8 mouse cellular contexts compared by ENCODE assay signal in the genomic region with DNA sequence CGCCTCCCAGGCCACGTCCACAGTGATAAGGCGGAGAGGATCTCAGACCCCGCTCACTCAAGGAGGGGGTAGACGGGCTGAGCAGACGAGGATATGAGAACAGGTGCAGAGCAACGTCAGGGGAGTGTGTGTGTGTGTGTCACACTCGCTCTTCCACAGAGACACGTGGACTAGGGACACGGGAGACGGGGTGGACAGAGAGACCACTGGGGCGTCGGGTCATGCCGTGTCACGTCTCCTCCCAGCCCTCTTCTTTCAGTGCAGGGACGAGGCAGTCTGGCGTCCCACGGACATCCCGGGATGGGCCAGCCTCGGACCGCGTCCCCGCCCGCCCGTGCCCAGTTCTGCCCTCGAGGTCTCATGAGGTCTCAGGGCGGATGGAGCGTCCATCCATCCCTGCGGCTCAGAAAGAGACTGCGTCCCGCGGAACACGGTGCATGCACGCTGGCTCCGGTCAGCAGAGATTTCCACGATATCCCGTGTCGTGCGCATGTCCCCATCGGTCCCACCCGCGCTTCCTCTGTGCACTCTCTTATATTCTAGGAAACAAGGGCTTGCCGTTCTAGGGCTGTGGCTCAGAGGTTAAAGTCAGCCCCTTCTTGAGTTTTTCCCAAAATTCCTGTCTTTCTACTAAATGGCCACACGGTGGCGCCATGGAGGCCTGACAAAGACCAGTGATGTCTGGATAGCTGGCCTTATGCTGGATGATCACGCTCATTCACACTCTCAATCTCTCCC. TPM values are rescaled to one million over a fixed set of nuclear protein-coding genes. Genes with fewer than 3 reads are reported as not detected.
DNase-seq lines count a peak whose midpoint lies in the region; ATAC-seq and TF ChIP-seq lines count a peak whose summit lies in the region.

No protein-coding gene starts in this region.

- peak overlapping the region; percentile 46 for H3K4me3 ChIP-seq in hindbrain, embryonic 15.5 days
- H3K4me3 ChIP-seq in left cerebral cortex, adult 2 months = peak overlapping the region; percentile 27; the same call in 1 of the 2 replicates
- peak overlapping the region; percentile 14; the same call in 1 of the 2 replicates for H3K4me3 ChIP-seq in small intestine, adult 2 months (ENCODE audit: low read depth, low read length)

- H3K9ac ChIP-seq in hindbrain, embryonic 15.5 days = peak overlapping the region; percentile 43

- 22% methylated on average over 45 of the region's 46 CpGs for WGBS in hindbrain, embryonic 15.5 days
- 23% methylated on average over 46 of the region's 46 CpGs for WGBS in small intestine, adult 2 months

- H3K4me1 ChIP-seq in hindbrain, embryonic 15.5 days (replicated peaks) = no peaks in the 10 kb centered on the region
- peaks cover 5% of the 10 kb centered on the region; the same call in 1 of the 2 replicates for H3K4me1 ChIP-seq in small intestine, adult 2 months (ENCODE audit: control insufficient read depth, insufficient read depth, insufficient read length, low read length)

- peak overlapping the region; percentile 75 for H3K4me2 ChIP-seq in hindbrain, embryonic 15.5 days

- no peaks in the 10 kb centered on the region for H3K27me3 ChIP-seq in hindbrain, embryonic 15.5 days
- H3K27me3 ChIP-seq in small intestine, adult 2 months (ENCODE audit: control insufficient read depth, insufficient read depth, low read length) = no peaks in the 10 kb centered on the region

- H3K27ac ChIP-seq in hindbrain, embryonic 15.5 days (replicated peaks) = no peak overlapping the region
- H3K27ac ChIP-seq in left cerebral cortex, adult 2 months = no peak overlapping the region
- H3K27ac ChIP-seq in small intestine, adult 2 months (ENCODE audit: insufficient read depth, low read depth, low read length) = no peak overlapping the region

- peak; percentile 28 for DNase-seq in gastrocnemius, postnatal 10 days
- DNase-seq in gastrocnemius, postnatal 36 days = no peak
- DNase-seq in adrenal gland, postnatal 36 days = peak; percentile 47 to 49
- DNase-seq in fibroblast of lung, adult 2 months (ENCODE audit: low read depth) = peak; percentile 2
- peak; percentile 8 to 11 for DNase-seq in left cerebral cortex, adult 2 months (ENCODE audit: extremely low spot score in 1 of 2, low spot score in 2 of 2)

- no peak for TF ChIP-seq POLR2A in small intestine, adult 2 months (IDR thresholded peaks at IDR 0.05; ENCODE audit: low read depth, low read length)

- H3K36me3 ChIP-seq in hindbrain, embryonic 15.5 days = no peaks in the 10 kb centered on the region
- no peaks in the 10 kb centered on the region for H3K36me3 ChIP-seq in small intestine, adult 2 months (ENCODE audit: control insufficient read depth, insufficient read depth, low read length)

- intact Hi-C loops in gastrocnemius, postnatal 36 days (cut with DNase I) = no loop called here
- intact Hi-C loops in left cerebral cortex, adult 2 months (cut with DNase I) = loop anchor here (10.0 kb wide), 1 partner anchor 129 kb away; no protein-coding TSS in a partner anchor

- TF ChIP-seq CTCF in left cerebral cortex, adult 2 months (IDR thresholded peaks at IDR 0.05) = peak; percentile 66
- peak; percentile 70; the same call in 1 of the 2 replicates for TF ChIP-seq CTCF in small intestine, adult 2 months (IDR thresholded peaks at IDR 0.05; ENCODE audit: extremely low read depth, insufficient read length, insufficient replicate concordance, low read depth, low read length)

- no peaks in the 10 kb centered on the region for H3K9me3 ChIP-seq in hindbrain, embryonic 15.5 days

- peak; percentile 86 for ATAC-seq in hindbrain, embryonic 15.5 days (ENCODE audit: low FRiP score, low read depth)
- ATAC-seq in megakaryocyte progenitor cell, adult 5-6 weeks (replicated peaks; ENCODE audit: poor library complexity) = peak; percentile 98

RNA-seq across cellular contexts. Expression of a gene that starts 25.9 kb away (rescaled TPM):
- total RNA-seq in gastrocnemius, postnatal 10 days (2021) = not detected
- not detected for total RNA-seq in gastrocnemius, postnatal 36 days (2021)
- total RNA-seq in adrenal gland, postnatal 36 days (2021) = not detected
- not detected in 2 replicates for polyA plus RNA-seq in hindbrain, embryonic 15.5 days (2015; fragmentation: Nextera tagmentation; extraction: Ambion mirVana)
- total RNA-seq in left cerebral cortex, adult 2 months (2021) = not detected
- total RNA-seq in megakaryocyte progenitor cell, adult 5-6 weeks (2015) = not detected in 2 replicates
- not detected in 2 replicates for total RNA-seq in megakaryocyte progenitor cell, adult 5-6 weeks (2017)
- polyA plus RNA-seq in small intestine, adult 2 months (2012; rRNA removed) = not detected in 2 replicates

RNA-seq across cellular contexts. Expression of a gene that starts 29.9 kb away (rescaled TPM):
- total RNA-seq in gastrocnemius, postnatal 10 days (2021) = not detected
- total RNA-seq in gastrocnemius, postnatal 36 days (2021) = not detected
- total RNA-seq in adrenal gland, postnatal 36 days (2021) = under 1 TPM in 1 of 2 experiments, not detected in 1; 0.16 TPM
- 0.16 TPM in 1 of 2 replicates, not detected in the other for polyA plus RNA-seq in hindbrain, embryonic 15.5 days (2015; fragmentation: Nextera tagmentation; extraction: Ambion mirVana)
- under 1 TPM; 0.25 to 0.72 TPM for total RNA-seq in left cerebral cortex, adult 2 months (2021)
- total RNA-seq in megakaryocyte progenitor cell, adult 5-6 weeks (2015) = 0.10 TPM in 1 of 2 replicates, not detected in the other
- total RNA-seq in megakaryocyte progenitor cell, adult 5-6 weeks (2017) = not detected in 2 replicates
- not detected in 2 replicates for polyA plus RNA-seq in small intestine, adult 2 months (2012; rRNA removed)

RNA-seq across cellular contexts. Expression of a gene that starts 38.0 kb away (rescaled TPM):
- total RNA-seq in gastrocnemius, postnatal 10 days (2021) = not detected
- total RNA-seq in gastrocnemius, postnatal 36 days (2021) = not detected
- not detected for total RNA-seq in adrenal gland, postnatal 36 days (2021)
- not detected in 2 replicates for polyA plus RNA-seq in hindbrain, embryonic 15.5 days (2015; fragmentation: Nextera tagmentation; extraction: Ambion mirVana)
- total RNA-seq in left cerebral cortex, adult 2 months (2021) = not detected
- not detected in 2 replicates for total RNA-seq in megakaryocyte progenitor cell, adult 5-6 weeks (2015)
- total RNA-seq in megakaryocyte progenitor cell, adult 5-6 weeks (2017) = not detected in 2 replicates
- polyA plus RNA-seq in small intestine, adult 2 months (2012; rRNA removed) = not detected in 2 replicates

Comparison
In these comparisons a context has a peak if more than half of its experiments do, and no peak if none do; other contexts are left out.
1. DNase-seq: peak in gastrocnemius, postnatal 10 days (single experiment), adrenal gland, postnatal 36 days (2 of 2), fibroblast of lung, adult 2 months (single experiment) and left cerebral cortex, adult 2 months (2 of 2); none in gastrocnemius, postnatal 36 days (0 of 2).
2. Peak in every context shown above with its lines, with median percentiles within 50 percentile points of each other: H3K4me3 ChIP-seq.